Mouse (Mus musculus) erythroblast, embryonic 14.5 days (primary cell): ENCODE measurements around the gene Gm19935.

Experiments
- GATA1 ChIP-seq: IDR thresholded peaks from 2 replicates; pipeline ENCODE4 v1.6.1; 2012; ENCODE audit warnings: low read length, inconsistent platforms, mixed read lengths
- TAL1 ChIP-seq: IDR thresholded peaks from 3 replicates; pipeline ENCODE4 v1.6.1; 2012; ENCODE audit warnings: low read length, inconsistent platforms, mixed read lengths

DNA sequence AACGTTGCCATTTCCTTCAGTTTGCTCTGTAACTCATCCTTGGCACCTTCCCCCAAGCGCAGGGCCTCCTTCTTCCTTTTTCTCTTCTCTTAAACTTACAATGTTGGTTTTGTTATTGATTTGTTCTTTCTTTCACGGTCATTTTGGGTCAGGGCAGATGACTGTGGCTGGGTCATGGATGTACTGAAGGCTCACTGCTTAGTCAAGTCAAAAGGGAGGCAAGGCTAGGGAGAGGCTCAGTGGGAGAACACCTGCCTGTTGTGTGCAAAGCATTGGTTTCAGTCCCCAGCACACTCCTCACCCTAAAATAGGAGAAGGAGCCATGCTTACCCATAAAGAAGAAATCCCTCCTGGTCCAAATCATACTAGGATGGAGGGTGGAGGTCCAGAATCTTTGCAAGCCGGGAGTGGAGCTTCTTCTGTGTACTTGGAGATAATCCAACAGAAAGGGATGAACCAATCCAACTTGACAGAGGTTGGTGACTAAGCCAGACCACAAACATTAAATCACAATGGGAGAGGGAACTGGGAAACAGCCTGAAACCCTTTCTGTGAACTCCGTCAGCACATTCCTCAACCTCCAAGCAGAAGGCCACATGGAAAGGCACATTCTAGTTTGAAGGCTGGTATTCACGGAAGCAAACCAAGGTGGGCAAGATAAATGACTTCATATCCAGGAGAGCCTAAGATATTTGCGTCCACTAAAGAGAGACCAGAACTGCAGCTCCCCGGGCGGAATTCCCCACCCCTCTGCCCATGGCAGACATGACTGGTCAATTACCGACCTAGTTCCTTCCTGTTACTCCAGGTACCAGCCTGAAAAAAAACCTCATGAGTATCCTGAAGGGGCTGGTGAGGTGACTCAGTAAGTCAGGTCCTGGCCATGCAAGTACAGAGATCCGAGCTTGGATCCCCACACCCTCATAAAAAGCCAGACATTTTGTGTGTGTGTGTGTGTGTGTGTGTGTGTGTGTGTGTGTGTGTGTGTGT is 22.8 kb upstream of the Gm19935 start:
- TF ChIP-seq GATA1 (no peak), TAL1 (no peak)
